Mouse (Mus musculus): ENCODE measurements at regions not wholly inside any gene's neighbourhood (a gene's known extent, or its start where the extent isn't known, plus 50 kb on each side); places are given as distances from the start of the nearest gene placed in this dataset.

- TF ChIP-seq GATA1 (IDR thresholded peaks at IDR 0.05; ENCODE audit: borderline replicate concordance, low read length), result no peak
- no peak for TF ChIP-seq FLI1 (IDR thresholded peaks at IDR 0.05; ENCODE audit: low read length)
Observed at GRCm38 (mm10) chr19:35150780-35151725, 228.9 kb downstream of the Kif20b start.

All from megakaryocyte, embryonic 14.5 days (primary cell).